Mouse (Mus musculus) lung, postnatal 4 days (tissue): ENCODE measurements at regions not wholly inside any gene's neighbourhood (a gene's known extent, or its start where the extent isn't known, plus 50 kb on each side); places are given as distances from the start of the nearest gene placed in this dataset.
A peak's percentile ranks its signal among the peaks of the same experiment; 100 is the strongest.

Experiments used
- DNase-seq, 2 experiments: peaks; one replicate each; pipeline ENCODE4 v3.0.0; 2021

DNA sequence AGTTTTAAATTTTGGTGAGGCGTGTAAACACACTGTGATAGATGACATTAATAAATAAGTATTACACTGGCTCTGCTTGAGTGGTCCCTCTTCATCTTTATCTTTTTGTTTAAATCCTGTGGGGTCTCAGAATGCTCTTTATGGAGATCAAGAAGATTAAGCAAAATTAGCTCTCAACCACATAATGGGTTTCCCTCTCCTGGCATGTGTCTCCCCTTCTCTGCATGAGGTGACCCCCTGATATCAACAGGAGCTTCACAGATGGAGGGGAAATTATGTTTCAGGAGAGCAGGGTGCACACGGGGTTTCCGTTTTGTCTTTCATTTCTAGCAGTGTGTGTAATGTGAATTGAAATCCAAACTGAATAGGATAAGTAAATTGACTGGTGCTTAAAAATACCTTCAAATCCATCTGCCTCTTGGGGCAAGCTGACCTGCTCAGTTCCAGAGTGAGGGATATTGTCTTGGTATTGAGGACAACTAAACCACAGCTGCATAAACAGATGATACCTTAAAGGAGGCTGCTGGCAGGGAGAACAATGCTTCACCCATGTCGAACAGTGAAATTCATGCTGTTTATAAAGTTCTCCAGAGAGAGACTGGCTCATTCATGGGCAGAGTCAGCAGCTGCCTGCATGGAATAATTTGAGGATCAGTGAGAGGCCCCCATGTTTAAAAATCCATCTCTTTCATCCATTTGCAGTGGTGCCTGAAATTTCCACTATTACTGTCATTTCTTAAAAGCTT lies 518.3 kb upstream of the Nr2f1 start:
- no peak for DNase-seq

DNA sequence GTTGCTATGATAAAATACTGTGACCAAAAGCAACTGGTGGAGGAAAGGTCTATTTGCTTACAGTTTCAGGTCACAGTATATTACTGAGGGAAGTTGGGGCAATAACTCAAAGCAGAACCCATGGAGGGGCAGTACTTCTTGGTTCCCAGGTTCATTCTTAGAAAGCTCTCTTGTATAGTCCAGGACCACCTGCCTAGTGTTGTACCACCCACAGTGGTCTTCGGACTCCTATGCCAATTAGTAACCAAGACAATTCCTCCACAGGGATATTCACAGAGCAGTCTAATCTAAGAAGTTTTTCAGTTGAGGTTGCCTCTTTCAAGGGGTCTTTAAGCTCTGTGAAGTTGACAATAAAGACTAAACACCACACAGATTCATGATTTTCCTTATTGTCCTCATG lies 517.6 kb upstream of the Nr2f1 start:
- no peak for DNase-seq

DNA sequence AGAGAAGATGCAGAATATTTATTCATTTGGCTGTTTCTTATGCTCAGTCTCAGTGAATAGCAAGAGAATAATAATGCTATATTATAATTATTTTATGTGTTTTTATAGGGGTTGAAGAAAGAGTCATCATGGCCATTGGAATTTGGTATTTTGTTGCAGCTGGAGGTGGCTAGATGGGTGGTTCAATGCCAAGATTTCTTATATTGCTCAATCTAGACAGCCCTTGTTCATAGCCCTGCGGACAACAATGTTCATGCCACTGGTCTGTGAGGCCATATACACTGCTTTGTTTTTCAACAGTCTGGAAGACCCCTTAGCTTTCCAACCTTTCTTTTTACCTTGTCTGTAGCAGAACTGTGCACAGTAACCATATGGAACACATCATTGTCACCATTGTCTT lies 505.1 kb upstream of the Nr2f1 start:
- no peak for DNase-seq

DNA sequence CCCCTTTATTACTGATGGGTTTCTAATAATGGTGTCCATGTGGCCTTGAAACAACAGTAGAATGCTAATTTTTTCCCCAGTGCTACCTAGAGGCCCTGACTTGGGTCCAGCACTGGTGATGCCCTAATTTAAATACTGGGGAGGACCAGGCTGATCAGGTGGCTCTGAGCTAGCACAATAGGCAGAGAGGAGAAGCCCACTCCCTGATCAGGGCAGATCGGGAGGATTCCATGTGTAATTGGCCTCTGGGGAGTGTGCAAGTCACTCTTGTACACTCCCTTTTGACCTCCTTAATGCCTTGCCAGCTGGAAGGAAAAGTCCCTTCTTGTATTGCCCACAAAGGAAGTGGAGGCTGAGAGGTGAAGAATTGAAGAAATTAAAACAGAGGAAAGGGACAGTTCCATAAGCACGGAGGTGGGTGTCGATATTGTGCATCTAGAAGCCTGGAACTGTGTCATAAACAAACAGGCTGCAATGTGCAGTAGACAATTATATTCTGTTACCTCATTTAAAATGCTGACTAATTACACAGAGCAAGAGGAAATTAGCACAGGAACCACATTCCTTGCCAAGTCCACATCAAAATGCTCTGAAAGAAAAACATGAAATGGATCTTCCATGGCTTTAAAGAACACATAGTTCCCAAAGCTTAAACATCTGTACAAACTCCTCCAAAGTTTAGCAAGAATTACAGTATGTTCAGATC lies 498.4 kb upstream of the Nr2f1 start:
- no peak for DNase-seq

GRCm38 (mm10) chr13:78679255-78679895 lies 479.8 kb upstream of the Nr2f1 start:
- peak; percentile 23 to 74 for DNase-seq

DNA sequence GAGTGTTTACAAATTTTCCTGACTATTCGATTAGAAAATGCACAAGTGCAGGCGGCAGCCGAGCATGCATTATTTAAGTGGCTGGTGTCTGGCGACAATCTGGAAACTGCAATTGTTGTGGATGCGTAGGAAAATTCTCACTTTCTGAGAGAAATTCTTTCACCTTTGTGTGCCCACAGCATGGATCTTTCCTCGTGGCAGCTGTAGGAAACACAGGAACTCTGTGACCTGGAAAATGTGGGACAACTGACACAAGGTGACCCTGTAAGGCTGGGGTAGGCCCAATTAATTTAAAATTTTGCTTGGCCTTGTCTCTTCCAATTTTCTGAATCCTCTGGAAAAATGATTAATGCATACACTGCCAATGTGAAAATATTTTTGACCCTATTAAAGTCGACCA lies 478.7 kb upstream of the Nr2f1 start:
- no peak for DNase-seq

- DNase-seq: no peak
Measured at GRCm38 (mm10) chr13:78658285-78658684, 458.7 kb upstream of the Nr2f1 start.

GRCm38 (mm10) chr13:78656766-78657165 lies 457.2 kb upstream of the Nr2f1 start:
- DNase-seq: no peak

DNA sequence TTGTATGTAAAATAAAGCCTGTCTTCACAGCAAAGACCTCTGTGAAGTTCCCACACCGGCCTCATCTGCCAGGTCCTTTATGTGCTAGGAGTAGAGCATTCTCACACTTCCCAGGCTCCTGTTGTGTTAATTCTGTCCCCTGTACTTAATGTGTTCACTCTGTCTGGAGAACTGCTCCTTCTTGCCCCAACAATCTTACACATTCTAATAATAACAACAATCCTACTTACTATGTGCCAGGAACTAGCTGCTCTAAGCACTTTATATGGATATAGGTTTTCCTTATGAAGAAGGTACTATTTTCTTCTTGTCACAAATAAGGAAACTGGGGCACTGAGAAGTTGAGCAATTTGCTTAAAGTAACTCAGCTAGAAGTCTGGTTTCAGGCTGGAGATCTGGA lies 456.6 kb upstream of the Nr2f1 start:
- no peak for DNase-seq

- no peak for DNase-seq
Measured at GRCm38 (mm10) chr13:78650824-78651223, 451.3 kb upstream of the Nr2f1 start.

GRCm38 (mm10) chr13:78644556-78644955 lies 445.0 kb upstream of the Nr2f1 start:
- peak in 1 of 2 experiments; percentile 27 for DNase-seq

GRCm38 (mm10) chr13:78643023-78643422 lies 443.5 kb upstream of the Nr2f1 start:
- no peak for DNase-seq

DNA sequence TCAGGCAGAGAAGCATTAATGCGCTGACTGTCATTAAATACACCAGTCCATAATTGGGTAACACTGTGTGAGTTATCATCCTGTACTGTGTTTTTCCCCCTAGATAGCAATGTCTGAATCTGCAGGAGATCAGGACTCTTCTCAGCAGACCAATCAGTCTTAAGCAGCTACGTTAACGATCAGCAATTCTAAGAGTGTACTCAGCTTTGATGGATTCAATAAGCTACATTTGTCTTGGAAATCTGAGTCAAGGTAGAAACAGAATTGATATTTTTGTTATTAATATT lies 442.8 kb upstream of the Nr2f1 start:
- no peak for DNase-seq

DNA sequence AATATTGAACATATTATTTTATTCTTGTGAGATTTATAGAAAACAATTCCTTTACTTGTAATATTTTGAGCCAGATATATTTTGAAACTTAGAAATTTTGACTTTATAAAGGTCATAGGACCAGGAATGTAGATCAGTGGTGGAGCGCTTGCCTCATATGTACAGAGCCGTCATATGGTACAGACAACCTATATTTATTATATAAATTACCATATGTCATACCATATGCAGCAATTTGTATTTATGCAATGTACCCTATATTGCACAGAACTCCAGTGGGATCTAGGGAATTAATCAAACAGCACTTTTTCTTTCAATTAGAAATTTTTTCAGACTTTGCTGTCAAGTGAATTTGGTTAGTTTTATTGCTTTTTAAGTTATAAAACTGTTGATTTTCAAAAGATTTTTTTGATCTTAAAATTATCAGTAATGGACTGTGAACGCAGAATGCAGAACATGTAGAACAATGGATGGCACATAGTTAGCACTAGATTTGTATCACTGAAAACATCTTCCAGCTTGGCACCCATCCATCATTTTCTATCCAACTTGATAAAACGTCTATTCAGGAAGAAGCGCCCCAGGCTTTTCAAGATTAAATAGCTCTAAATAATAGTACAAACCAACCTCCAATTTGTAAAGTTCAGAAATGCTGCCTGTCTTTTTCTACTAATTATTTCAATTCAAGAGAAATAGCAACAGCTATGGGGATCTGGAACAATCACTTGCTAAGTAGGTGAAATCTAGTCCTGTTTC lies 442.3 kb upstream of the Nr2f1 start:
- no peak for DNase-seq

GRCm38 (mm10) chr13:78640340-78640739 lies 440.8 kb upstream of the Nr2f1 start:
- no peak for DNase-seq

- peak in 1 of 2 experiments; percentile 24 for DNase-seq
Measured at GRCm38 (mm10) chr13:78638462-78638861, 438.9 kb upstream of the Nr2f1 start.

DNA sequence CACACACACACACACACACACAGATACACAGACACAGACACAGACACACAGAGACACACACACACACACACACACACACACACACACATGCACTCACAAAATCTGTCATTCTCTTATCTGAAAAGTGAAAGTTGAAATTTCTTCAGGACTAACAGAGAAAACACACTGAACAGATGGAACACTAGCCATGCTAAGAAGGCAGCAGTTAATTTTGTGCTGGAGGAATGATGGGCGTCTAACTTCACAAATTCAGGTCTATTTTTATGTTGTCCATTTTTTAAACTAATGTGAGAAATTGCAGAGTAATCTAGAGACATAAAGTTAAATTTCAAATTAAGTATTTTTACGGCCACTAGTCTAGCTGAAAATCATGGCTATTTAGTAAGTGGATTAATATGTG lies 432.1 kb upstream of the Nr2f1 start:
- DNase-seq: no peak

- DNase-seq: peak; percentile 17 to 27
Measured at GRCm38 (mm10) chr13:78629041-78629727, 429.6 kb upstream of the Nr2f1 start.

DNA sequence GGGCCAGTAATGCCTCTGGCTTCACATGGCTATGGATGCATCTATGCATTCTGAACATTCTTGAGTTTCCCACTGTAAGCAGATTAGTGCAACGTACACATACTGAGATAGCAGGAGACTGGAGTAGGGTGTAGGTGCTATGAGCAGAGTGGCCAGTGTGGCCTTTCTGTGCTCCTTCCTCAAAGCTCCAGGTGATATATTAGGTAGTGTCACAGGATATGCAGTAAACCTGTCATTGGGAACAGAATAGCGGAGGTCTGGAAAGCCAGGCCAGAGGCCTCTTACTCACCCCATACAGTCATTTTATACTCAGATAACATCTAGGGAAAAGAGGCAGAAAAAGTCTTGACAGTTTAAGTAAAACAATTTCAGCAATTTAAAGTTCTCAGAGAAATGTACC lies 424.1 kb upstream of the Nr2f1 start:
- DNase-seq: no peak

GRCm38 (mm10) chr13:78602861-78603211 lies 403.3 kb upstream of the Nr2f1 start:
- no peak for DNase-seq

DNA sequence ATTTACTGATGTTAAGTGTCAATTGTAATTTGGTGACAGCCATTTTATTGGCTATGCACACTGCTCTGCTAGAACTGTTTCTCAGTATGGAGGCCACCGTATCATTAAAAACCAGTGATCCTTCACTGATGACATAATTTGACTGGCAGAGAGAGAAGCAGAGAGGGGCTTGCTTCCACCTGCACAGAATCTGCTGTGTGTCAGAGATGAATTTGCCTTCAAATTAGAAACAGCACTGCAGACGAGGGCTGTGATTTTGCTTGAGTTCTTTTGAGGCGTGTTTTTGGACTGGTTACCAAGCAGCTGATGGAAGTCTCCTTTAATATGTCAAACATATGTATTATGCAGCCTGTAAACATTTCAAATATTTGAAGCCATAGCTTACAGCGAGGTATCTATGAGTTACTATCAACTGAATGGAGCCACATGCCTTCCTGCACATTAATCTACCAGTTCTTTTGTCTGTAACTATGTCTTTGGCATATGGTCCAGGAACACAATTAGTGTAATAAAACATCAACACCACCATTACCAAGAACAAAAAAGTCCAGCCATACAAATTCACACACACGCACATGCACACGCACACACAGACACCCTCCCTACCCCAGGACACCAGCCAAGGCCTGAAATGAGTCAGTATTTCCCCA lies 402.8 kb upstream of the Nr2f1 start:
- DNase-seq: no peak

- no peak for DNase-seq
Measured at GRCm38 (mm10) chr13:78580863-78581595, 381.5 kb upstream of the Nr2f1 start.
